27 mouse cellular contexts compared by ENCODE assay signal in the genomic region with DNA sequence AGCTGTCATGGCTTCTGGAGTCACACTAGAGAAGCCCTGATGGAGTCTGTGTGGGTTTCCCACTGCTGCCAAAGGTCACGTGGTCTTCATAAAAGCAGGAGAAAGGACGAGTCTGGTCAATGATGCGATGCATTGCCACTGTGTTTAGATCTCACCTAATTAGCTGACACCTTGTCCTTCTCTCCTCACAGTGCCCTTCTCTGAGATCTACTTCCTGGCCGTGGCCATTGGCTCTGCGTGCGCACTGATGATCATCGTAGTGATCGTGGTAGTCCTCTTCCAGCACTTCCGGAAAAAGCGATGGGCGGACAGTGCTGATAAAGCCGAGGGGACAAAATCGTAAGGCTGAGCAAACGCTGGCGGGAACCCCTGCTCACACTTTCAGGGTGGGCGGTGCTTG. TPM values are rescaled to one million over a fixed set of nuclear protein-coding genes. Genes with fewer than 3 reads are reported as not detected.
"Had no signal": no experiment of that assay in that cellular context is flagged by ENCODE, and none has a peak within 500 bp of the region (broad histone marks: within the 10 kb centered on the region; RNA-seq: fewer than 3 reads in every experiment).

No protein-coding gene starts in this region.

- H3K36me3 ChIP-seq: heart, embryonic 13.5 days; heart, embryonic 15.5 days; hindbrain, embryonic 13.5 days; hindbrain, embryonic 15.5 days; limb, embryonic 13.5 days; limb, embryonic 15.5 days; liver, embryonic 12.5 days had no signal

- H3K9ac ChIP-seq: heart, embryonic 13.5 days; heart, embryonic 15.5 days; hindbrain, embryonic 13.5 days; hindbrain, embryonic 15.5 days; kidney, embryonic 15.5 days; limb, embryonic 13.5 days; limb, embryonic 15.5 days; liver, embryonic 12.5 days had no signal

- ATAC-seq: hindbrain, postnatal 0 days; intestine, embryonic 16.5 days; liver, embryonic 12.5 days had no signal

- H3K4me1 ChIP-seq: hindbrain, embryonic 15.5 days had no signal

- H3K9me3 ChIP-seq: heart, embryonic 13.5 days; heart, embryonic 15.5 days; hindbrain, embryonic 13.5 days; hindbrain, embryonic 15.5 days; kidney, embryonic 15.5 days; limb, embryonic 13.5 days; limb, embryonic 15.5 days; liver, embryonic 12.5 days had no signal

- H3K27ac ChIP-seq: heart, adult 2 months; heart, embryonic 13.5 days; heart, embryonic 15.5 days; hindbrain, embryonic 13.5 days; hindbrain, embryonic 15.5 days; hindbrain, postnatal 0 days; kidney, embryonic 15.5 days; kidney, postnatal 0 days; limb, embryonic 13.5 days; limb, embryonic 15.5 days; liver, embryonic 12.5 days had no signal

- H3K4me3 ChIP-seq: heart, adult 2 months; heart, embryonic 13.5 days; heart, embryonic 15.5 days; hindbrain, embryonic 13.5 days; hindbrain, embryonic 15.5 days; kidney, embryonic 15.5 days; limb, embryonic 13.5 days; limb, embryonic 15.5 days; liver, embryonic 12.5 days had no signal

- H3K4me2 ChIP-seq: heart, embryonic 13.5 days; heart, embryonic 15.5 days; hindbrain, embryonic 13.5 days; hindbrain, embryonic 15.5 days; kidney, embryonic 15.5 days; limb, embryonic 13.5 days; limb, embryonic 15.5 days; liver, embryonic 12.5 days had no signal

- DNase-seq: gastrocnemius, postnatal 14 days; gastrocnemius, postnatal 36 days; heart, adult 11 months; heart, adult 2 months; heart, postnatal 14 days; heart, postnatal 36 days; kidney, adult 11 months; kidney, adult 2 months; kidney, adult 9 months; kidney, postnatal 14 days; kidney, postnatal 36 days; layer of hippocampus, adult 9-11 months; layer of hippocampus, postnatal 36 days; left cerebral cortex, postnatal 4 days had no signal

RNA-seq across cellular contexts. Expression of a gene that starts 32.0 kb away (rescaled TPM):
- polyA plus RNA-seq: liver, embryonic 12.5 days had no signal

RNA-seq across cellular contexts. Expression of a gene that starts 37.5 kb away (rescaled TPM):
- polyA plus RNA-seq: hindbrain, embryonic 11.5 days; hindbrain, embryonic 13.5 days; kidney, embryonic 15.5 days; limb, embryonic 11.5 days; limb, embryonic 13.5 days; liver, embryonic 12.5 days had no signal
